Mouse (Mus musculus) intestine, embryonic 14.5 days (tissue): ENCODE measurements around the gene Angptl6. TPM values are rescaled to one million over a fixed set of nuclear protein-coding genes. Genes with fewer than 3 reads are reported as not detected.
"Not testable (repeated sequence)": the region's sequence is repeated elsewhere in the genome, so short reads cannot be mapped to it uniquely, and the experiment has no call there.

Experiments used
- ATAC-seq: fragments of 200-750 bp; cut with Nextera tagmentation; replicated peaks from 2 replicates; pipeline ENCODE4 v1.8.0; 2017; ENCODE audit warnings: low read depth, moderate number of reproducible peaks, moderate TSS enrichment, moderate library complexity; ENCODE audit not compliant: low FRiP score, low TSS enrichment
- DNase-seq: peaks from one replicate; pipeline ENCODE4 v3.0.0-alpha.2; 2018; ENCODE audit warnings: low spot score
- H3K27ac ChIP-seq: fragments of 300-500 bp; sonication (generic); 2 replicates; pipeline ENCODE4 v1.5.1; 2014; ENCODE audit warnings: low read depth, mild to moderate bottlenecking, control low read depth
- H3K27me3 ChIP-seq: fragments of 300-500 bp; sonication (generic); replicated peaks from 2 replicates; pipeline ENCODE4 v1.6.1; 2014; ENCODE audit warnings: low read length, control low read depth; ENCODE audit not compliant: control insufficient read depth, insufficient read depth
- H3K36me3 ChIP-seq: fragments of 300-500 bp; sonication (generic); 2 replicates; pipeline ENCODE4 v1.6.1; 2014; ENCODE audit warnings: low read length, control low read depth; ENCODE audit not compliant: control insufficient read depth, insufficient read depth
- H3K4me1 ChIP-seq: fragments of 300-500 bp; sonication (generic); replicated peaks from 2 replicates; pipeline ENCODE4 v1.6.1; 2014; ENCODE audit warnings: low read length, control low read depth, mixed read lengths; ENCODE audit not compliant: control insufficient read depth, insufficient read depth
- H3K4me2 ChIP-seq: fragments of 300-500 bp; sonication (generic); 2 replicates; pipeline ENCODE4 v1.6.1; 2014; ENCODE audit warnings: low read length
- H3K4me3 ChIP-seq: fragments of 300-500 bp; sonication (generic); 2 replicates; pipeline ENCODE4 v1.5.1; 2014; ENCODE audit warnings: low read depth, low read length, control low read depth, mixed read lengths
- H3K9ac ChIP-seq: fragments of 300-500 bp; sonication (generic); 2 replicates; pipeline ENCODE4 v1.6.1; 2014; ENCODE audit warnings: mild to moderate bottlenecking, low read length
- H3K9me3 ChIP-seq: fragments of 300-500 bp; sonication (generic); 2 replicates; pipeline ENCODE4 v1.6.1; 2016; ENCODE audit warnings: low read length, control low read depth; ENCODE audit not compliant: control insufficient read depth
- WGBS: fragments of 180-500 bp; shearing (Covaris S2); extraction: QIAGEN DNeasy Blood & Tissue Kit; methylation state at CpG from one replicate; pipeline ENCODE4 v1.1.7; 2014; 5-methylcytosine and 5-hydroxymethylcytosine counted together
- microRNA-seq: library from miRNA; unstranded; fragments of <30 nt; microRNA quantifications from one replicate; pipeline ENCODE4, GENCODE M21; 2016
- polyA plus RNA-seq: library from polyadenylated mRNA; unstranded; fragments of >200 nt; fragmentation: Nextera tagmentation; extraction: Ambion mirVana; gene quantifications from 2 replicates; pipeline ENCODE4 v1.2.1, GENCODE M21; 2014

Gene Angptl6
- polyA plus RNA-seq, 1 experiment from 2014 or later: 8.1 TPM

- no peak overlapping the region for H3K4me3 ChIP-seq
- ATAC-seq: no peak
- H3K4me2 ChIP-seq: no peak overlapping the region
- no peak overlapping the region for H3K27ac ChIP-seq
- DNase-seq: no peak
- 78% methylated on average over 9 of the region's 9 CpGs for WGBS
- no peaks in the 10 kb centered on the region for H3K9me3 ChIP-seq
- H3K9ac ChIP-seq: no peak overlapping the region
- H3K36me3 ChIP-seq: no peaks in the 10 kb centered on the region
- H3K27me3 ChIP-seq: no peaks in the 10 kb centered on the region
- H3K4me1 ChIP-seq: no peaks in the 10 kb centered on the region
Measured at GRCm38 (mm10) chr9:20837184-20837947, 42.2 kb downstream of the Angptl6 start.

DNA sequence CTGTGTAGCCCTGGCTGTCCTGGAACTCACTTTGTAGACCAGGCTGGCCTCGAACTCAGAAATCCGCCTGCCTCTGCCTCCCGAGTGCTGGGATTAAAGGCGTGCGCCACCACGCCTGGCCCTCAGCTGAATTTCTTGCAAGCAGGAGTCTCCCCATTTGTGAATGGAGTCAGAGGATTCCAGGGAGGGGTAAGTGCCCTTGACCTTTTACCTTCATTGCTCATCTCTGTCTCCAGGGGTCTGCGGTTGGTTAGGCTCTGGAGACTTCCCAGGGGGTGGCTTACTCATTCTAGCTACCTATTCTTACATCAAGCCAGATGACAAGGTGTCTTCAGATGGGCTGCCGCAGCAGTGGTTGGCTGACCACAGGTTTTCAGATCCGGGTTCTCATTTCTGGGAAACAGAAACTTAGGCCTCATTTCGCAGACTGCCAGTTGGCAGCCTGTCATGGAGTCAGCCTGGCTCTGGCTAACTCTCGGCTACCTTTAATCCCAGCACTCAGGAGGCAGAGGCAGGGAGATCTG, 44.0 kb downstream of the Angptl6 start:
- whole genome bisulfite sequencing: 85% methylated on average over 11 of the region's 11 CpGs
- not testable (repeated sequence) for H3K36me3 ChIP-seq, ATAC-seq, H3K27ac ChIP-seq, H3K9me3 ChIP-seq, H3K4me3 ChIP-seq, H3K4me2 ChIP-seq, H3K4me1 ChIP-seq, H3K9ac ChIP-seq, DNase-seq, H3K27me3 ChIP-seq

DNA sequence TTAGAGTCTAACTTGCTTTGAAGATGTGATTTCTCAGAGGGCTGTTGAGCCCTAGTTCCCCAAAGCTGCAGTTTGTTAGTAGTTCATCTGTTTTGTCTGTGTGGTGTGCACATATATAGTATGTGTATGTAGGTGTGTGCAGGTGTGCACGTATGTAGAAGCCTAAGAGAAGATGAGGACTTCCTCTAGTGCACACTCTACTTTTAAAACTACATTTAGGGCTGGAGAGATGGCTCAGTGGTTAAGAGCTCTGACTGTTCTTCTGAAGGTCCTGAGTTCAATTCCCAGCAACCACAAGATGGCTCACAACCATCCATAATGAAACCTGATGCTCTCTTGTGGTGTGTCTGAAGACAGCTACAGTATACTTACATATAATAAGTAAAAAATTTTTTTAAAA, 44.6 kb downstream of the Angptl6 start:
- H3K27me3 ChIP-seq: no peaks in the 10 kb centered on the region
- 83% methylated on average over 1 of the region's 1 CpGs for WGBS
- DNase-seq: no peak
- H3K4me2 ChIP-seq: no peak overlapping the region
- no peak overlapping the region for H3K9ac ChIP-seq
- no peaks in the 10 kb centered on the region for H3K9me3 ChIP-seq
- H3K4me3 ChIP-seq: no peak overlapping the region
- H3K27ac ChIP-seq: no peak overlapping the region
- H3K4me1 ChIP-seq: 0 out of 2 replicates have a peak, but pooled peaks cover 3% of the 10 kb centered on the region
- no peak for ATAC-seq
- H3K36me3 ChIP-seq: no peaks in the 10 kb centered on the region

- peak; percentile 85 for ATAC-seq
- peak; percentile 98 for DNase-seq
- Histone ChIP-seq H3K4me3 (no peak overlapping the region), H3K4me2 (no peak overlapping the region), H3K9me3 (no peaks in the 10 kb centered on the region), H3K27me3 (no peaks in the 10 kb centered on the region), H3K36me3 (no peaks in the 10 kb centered on the region), H3K27ac (no peak overlapping the region), H3K9ac (no peak overlapping the region), H3K4me1 (0 out of 2 replicates have a peak, but pooled peaks cover 3% of the 10 kb centered on the region)
- 15% methylated on average over 19 of the region's 19 CpGs for WGBS
Measured at GRCm38 (mm10) chr9:20830901-20831643, 48.5 kb downstream of the Angptl6 start.

GRCm38 (mm10) chr9:20828127-20828526, 51.4 kb downstream of the Angptl6 start:
- Histone ChIP-seq H3K4me1 (0 out of 2 replicates have a peak, but pooled peaks cover 3% of the 10 kb centered on the region), H3K27ac (no peak overlapping the region), H3K36me3 (no peaks in the 10 kb centered on the region), H3K4me3 (no peak overlapping the region), H3K4me2 (no peak overlapping the region), H3K9ac (no peak overlapping the region), H3K27me3 (no peaks in the 10 kb centered on the region), H3K9me3 (no peaks in the 10 kb centered on the region)
- WGBS: 96% methylated on average over 1 of the region's 1 CpGs
- ATAC-seq: no peak
- no peak for DNase-seq

DNA sequence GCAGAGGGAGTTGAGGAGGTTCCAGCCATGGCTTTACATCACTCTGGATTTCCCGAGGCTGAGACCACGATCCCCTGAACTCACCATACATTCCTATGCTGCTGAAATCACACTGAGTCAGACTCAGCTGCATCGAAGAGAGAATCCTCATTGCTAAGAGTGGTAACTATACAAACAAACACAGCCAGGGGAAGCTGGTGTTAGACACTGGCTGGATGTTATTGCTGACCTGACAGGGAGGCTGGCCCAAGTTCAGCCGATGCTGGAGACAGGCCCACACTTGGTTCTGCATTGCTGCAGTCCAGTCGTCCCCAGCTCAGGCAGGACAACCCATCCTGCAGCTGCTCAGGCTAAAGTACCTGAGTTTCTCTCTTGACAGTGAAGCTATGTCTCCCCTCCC, 53.7 kb downstream of the Angptl6 start:
- H3K9me3 ChIP-seq: no peaks in the 10 kb centered on the region
- no peak overlapping the region for H3K9ac ChIP-seq
- no peak overlapping the region for H3K27ac ChIP-seq
- DNase-seq (no peak), ATAC-seq (no peak)
- H3K4me2 ChIP-seq: no peak overlapping the region
- no peaks in the 10 kb centered on the region for H3K27me3 ChIP-seq
- 37% methylated on average over 5 of the region's 5 CpGs for WGBS
- 0 out of 2 replicates have a peak, but pooled peaks cover 2% of the 10 kb centered on the region for H3K4me1 ChIP-seq
- H3K36me3 ChIP-seq: no peaks in the 10 kb centered on the region
- no peak overlapping the region for H3K4me3 ChIP-seq

Small RNA genes lying within 50 kb of the gene (microRNA-seq; reads per million reads assigned to microRNA genes)
- 0.68 reads per million for gene Mir7081

Other genes with a start within 250 kb of the Angptl6 start
- 346 and 349 TPM in 2 replicates for gene Ubl5, start 236.8 kb downstream of the Angptl6 start, polyA plus RNA-seq
- gene Fbxl12, start 235.0 kb downstream of the Angptl6 start, polyA plus RNA-seq: 11.6 and 12.1 TPM in 2 replicates
- gene Pin1, start 227.6 kb downstream of the Angptl6 start, polyA plus RNA-seq: 55.1 and 55.3 TPM in 2 replicates
- gene Olfm2, start 133.4 kb downstream of the Angptl6 start, polyA plus RNA-seq: 7.5 and 9.4 TPM in 2 replicates
- 0.71 and 1.0 TPM in 2 replicates for gene Col5a3, start 64.7 kb downstream of the Angptl6 start, polyA plus RNA-seq
- not detected in 2 replicates for gene Rdh8, start 61.2 kb downstream of the Angptl6 start, polyA plus RNA-seq
- gene A230050P20Rik, start 11.1 kb downstream of the Angptl6 start, polyA plus RNA-seq: 11.1 and 14.1 TPM in 2 replicates
- 101 and 106 TPM in 2 replicates for gene Ppan, start 8.4 kb upstream of the Angptl6 start, polyA plus RNA-seq
- 314 and 315 TPM in 2 replicates for gene Eif3g, start 18.9 kb upstream of the Angptl6 start, polyA plus RNA-seq
- 65.4 and 69.9 TPM in 2 replicates for gene Dnmt1, start 80.2 kb upstream of the Angptl6 start, polyA plus RNA-seq
- gene S1pr2, start 97.1 kb upstream of the Angptl6 start, polyA plus RNA-seq: 31.9 and 35.5 TPM in 2 replicates
- gene Mrpl4, start 123.0 kb upstream of the Angptl6 start, polyA plus RNA-seq: 151 and 155 TPM in 2 replicates
- gene Icam1, start 136.3 kb upstream of the Angptl6 start, polyA plus RNA-seq: 11.4 and 11.8 TPM in 2 replicates
- gene Icam4, start 149.6 kb upstream of the Angptl6 start, polyA plus RNA-seq: 0.96 TPM in 1 of 2 replicates, not detected in the other
- 0.12 TPM in 2 replicates for gene Icam5, start 152.3 kb upstream of the Angptl6 start, polyA plus RNA-seq
- 1.3 TPM in 1 of 2 replicates, not detected in the other for gene Zglp1, start 187.4 kb upstream of the Angptl6 start, polyA plus RNA-seq
- gene Gm49373, start 193.4 kb upstream of the Angptl6 start, polyA plus RNA-seq: 0.20 and 0.74 TPM in 2 replicates
- 71.4 and 74.4 TPM in 2 replicates for gene Fdx1l, start 193.9 kb upstream of the Angptl6 start, polyA plus RNA-seq
- 2.2 and 3.7 TPM in 2 replicates for gene Gm38431, start 212.3 kb upstream of the Angptl6 start, polyA plus RNA-seq
- gene Raver1, start 212.3 kb upstream of the Angptl6 start, polyA plus RNA-seq: 84.1 and 87.5 TPM in 2 replicates